Mouse (Mus musculus): ENCODE results near the gene Gif.

GRCm38 (mm10) chr19:11785409-11786154 lies 38.2 kb downstream of the Gif start:
- TF ChIP-seq CTCF (IDR thresholded peaks at IDR 0.05), result no peak
- no peak for TF ChIP-seq EP300 (IDR thresholded peaks at IDR 0.05)
